Mouse (Mus musculus) spleen, postnatal 4 days (tissue): Measurements from ENCODE around the gene Gstm2.
A peak's percentile ranks its signal among the peaks of the same experiment; 100 is the strongest.
"Not testable (repeated sequence)": the region's sequence is repeated elsewhere in the genome, so short reads cannot be mapped to it uniquely, and the experiment has no call there.

Experiments used
- DNase-seq, 2 experiments: peaks; one replicate each; pipeline ENCODE4 v3.0.0; 2022; ENCODE audit warnings: low spot score in 2 of 2

Gstm2 gene

GRCm38 (mm10) chr3:107986041-107986562, at the start of gene Gstm2:
Gene Gstm2 (minus strand): TSS chr3:107986453.
- no peak for DNase-seq

- no peak for DNase-seq
Measured at GRCm38 (mm10) chr3:108033156-108033555, 46.9 kb upstream of the Gstm2 start.

DNA sequence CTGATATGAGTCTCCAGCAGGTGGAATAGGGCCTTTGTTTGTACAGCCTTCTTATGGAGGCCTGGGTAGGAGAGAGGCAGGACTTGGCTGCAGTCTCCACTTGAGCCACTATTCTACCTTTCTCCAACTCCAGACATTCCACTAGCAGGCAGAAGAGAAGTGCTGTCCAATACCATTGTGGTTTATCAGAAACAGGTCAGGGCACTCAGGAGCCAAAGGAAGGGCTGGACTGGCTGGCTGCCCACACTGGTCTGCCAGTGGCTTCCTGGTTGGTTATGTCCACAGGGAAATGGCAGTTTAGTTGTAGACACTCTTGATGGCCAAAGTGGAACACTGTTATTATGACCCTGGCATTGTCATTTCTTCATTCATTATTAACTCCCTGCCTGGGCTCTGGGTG, 45.9 kb upstream of the Gstm2 start:
- DNase-seq, result no peak

DNA sequence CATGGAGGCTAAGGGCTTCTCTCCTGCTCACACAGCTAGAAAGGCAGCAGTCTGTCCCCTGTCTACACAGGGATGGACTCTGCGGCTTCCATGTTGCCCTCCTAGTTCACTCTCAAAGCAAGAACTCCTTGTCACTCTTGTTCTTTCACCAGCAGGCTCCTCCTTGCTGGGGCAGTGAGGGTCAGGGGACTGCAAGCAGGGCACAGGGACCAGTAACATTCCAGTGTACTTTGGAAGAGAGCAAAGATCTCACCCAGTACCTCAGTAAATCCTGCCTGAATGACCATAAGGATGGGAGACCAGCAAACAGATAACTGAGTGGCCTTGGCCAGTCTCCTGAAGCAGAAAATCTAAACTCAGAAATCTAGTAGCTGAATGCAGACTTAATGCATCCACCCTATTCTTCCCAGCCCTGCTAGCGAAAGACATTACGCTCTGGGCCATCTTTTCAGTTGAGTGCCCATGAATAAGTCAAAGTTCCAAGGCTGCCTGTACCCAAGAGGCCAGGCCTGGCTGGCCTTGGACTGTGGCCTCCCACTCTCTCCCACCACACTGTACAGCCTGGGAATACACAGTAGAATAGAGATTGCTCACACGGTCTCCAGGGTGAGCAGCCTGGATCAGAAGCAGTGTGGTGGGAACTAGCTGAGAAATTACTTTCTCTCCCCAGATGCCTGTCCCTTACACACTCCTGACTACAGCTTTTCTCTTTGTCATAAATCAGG, 42.5 kb upstream of the Gstm2 start:
- no peak for DNase-seq

- DNase-seq, result no peak
Measured at GRCm38 (mm10) chr3:108026597-108026996, 40.3 kb upstream of the Gstm2 start.

- DNase-seq, result no peak
Measured at GRCm38 (mm10) chr3:108026049-108026448, 39.8 kb upstream of the Gstm2 start.

GRCm38 (mm10) chr3:108025318-108025717, 39.1 kb upstream of the Gstm2 start:
- DNase-seq, result no peak

GRCm38 (mm10) chr3:108022650-108023049, 36.4 kb upstream of the Gstm2 start:
- no peak for DNase-seq

DNA sequence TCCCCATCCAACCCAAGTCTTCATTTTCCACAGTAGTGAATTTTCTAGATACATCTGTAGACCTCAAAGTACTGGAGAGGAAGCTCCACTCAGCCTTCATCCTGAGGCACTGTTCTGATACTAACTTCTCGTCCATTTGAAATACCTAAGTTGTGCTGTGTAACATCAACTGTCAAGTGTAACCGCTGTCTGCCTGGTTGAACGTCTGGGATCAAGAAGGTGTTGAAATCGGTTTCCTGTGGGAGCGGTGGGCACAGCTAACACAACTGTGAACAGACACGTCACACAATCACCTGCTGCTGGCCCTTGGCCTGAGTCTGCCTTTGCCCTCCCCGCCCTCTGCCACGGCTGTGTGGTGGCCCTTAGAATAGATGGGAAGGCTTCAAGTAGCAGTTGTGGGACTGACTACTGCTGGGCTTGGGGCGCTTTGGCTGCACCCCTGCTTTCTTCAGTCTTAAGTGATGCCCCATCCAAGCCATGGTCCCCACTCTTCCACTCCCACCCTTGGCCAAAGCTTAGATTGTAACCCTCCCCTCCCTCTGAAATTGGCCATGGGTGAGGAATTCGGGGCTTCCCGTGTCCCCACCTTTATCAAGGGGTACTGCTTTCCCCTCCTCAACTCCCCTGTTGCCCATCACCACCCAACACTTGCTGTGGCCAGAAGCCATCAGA, 34.2 kb upstream of the Gstm2 start:
- not testable (repeated sequence) for DNase-seq

GRCm38 (mm10) chr3:108019226-108019625, 33.0 kb upstream of the Gstm2 start:
- not testable (repeated sequence) for DNase-seq

- DNase-seq, result no peak
Measured at GRCm38 (mm10) chr3:108018190-108018820, 32.1 kb upstream of the Gstm2 start.

GRCm38 (mm10) chr3:108017473-108018189, 31.4 kb upstream of the Gstm2 start, which contains the start of gene Gstm1:
Gene Gstm1 (minus strand): TSS chr3:108017973.
- peak; percentile 72 to 80 for DNase-seq

DNA sequence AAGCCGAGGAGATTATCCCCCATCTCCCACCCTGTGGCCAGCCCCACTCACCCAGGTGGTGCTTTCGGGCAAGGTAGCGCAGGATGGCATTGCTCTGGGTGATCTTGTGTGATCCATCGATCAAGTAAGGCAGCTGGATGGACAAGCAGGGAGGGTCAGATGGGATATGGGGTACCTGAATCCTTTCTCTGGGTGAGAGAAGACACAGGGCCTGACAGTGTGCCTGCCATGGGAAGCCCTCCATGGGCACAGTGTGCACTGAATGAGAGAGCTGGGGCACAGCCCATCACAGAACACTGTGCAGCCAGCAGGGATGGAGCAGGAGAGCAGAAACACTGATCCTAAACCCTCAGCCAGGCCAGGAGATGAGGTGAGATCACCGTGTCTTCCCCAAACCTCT, 30.2 kb upstream of the Gstm2 start:
- not testable (repeated sequence) for DNase-seq

DNA sequence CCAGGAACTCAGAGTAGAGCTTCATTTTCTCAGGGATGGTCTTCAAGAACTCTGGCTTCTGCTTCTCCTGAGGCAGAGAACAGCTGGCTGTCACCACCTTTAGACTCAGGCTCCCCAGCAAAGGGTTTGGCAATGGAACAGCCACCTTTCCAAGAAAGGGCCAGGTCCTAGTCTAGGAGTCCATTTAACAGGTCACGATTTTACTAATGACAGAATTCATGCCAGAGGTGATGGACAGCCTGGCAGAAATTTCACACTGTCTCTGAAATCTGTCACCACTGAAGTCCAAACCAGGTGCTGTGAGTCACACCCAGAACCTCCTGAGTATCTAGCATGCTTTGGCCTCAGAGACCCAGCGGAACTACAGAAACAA, 28.7 kb upstream of the Gstm2 start:
- no peak for DNase-seq

- DNase-seq, result no peak
Measured at GRCm38 (mm10) chr3:108014098-108014973, 28.1 kb upstream of the Gstm2 start.

DNA sequence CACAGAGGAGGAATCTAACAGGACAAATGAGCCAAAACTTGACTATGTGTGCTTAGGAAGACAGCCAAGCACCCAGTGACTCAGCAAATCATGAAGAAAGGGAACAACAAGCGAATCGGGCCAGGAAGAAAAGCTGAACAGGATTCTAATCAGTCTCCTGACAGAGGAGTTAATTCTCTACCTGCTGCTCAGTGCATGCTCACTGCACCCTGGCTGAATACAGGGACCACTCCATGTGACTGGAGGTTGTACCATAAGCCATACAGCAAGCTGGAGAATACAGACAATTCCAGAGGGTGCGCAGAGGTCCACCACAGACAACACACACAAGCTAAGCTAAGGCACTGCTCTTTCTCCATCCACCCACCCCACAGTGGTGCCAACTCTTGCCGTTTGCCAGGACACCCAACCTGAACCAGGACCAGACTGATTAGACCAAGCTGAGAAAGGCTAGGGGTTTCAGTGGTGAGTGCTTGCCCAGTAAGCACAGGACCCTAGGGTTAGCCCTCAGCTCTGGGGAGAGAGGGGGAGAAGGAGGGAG, 27.1 kb upstream of the Gstm2 start:
- DNase-seq, result no peak

- no peak for DNase-seq
Measured at GRCm38 (mm10) chr3:108011558-108011957, 25.3 kb upstream of the Gstm2 start.

- no peak for DNase-seq
Measured at GRCm38 (mm10) chr3:108010286-108010685, 24.0 kb upstream of the Gstm2 start.

DNA sequence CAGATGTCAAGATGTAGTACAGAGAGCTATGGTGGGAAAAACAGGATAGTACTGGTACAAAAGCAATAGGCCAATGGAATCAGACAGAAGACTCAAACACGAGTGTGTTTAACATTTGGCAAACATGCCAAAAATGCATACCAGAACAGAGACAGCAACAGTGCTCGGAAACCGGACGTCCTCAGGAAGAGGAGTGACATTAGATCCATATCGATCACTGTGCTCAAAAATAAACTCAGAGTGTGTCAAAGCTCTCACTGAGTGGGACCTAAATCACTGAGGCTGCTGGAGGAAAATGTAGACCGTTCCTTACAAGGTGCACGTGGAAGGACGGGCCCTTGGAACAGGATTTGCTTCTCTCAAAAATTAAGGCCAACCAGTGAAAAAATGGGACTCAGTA, 15.8 kb upstream of the Gstm2 start:
- DNase-seq, result no peak

DNA sequence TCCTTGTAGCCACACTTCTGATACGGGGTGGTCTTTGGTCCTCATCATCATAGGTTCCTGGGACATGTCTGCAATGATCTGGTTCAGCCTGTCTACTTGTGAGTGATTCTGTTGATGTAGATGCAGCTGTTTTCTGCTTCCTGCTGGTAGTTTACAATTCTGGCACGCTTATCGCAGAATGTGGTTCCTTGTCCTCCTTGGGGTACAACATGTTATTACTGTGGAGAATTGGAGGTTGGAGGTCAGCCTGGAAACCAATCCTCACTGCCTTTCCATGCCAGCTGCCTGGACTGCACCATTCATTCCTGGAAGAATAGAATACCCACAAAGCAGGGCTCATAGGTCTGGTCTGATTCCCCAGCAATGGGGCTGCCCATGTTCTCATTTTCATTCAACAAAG, 13.2 kb upstream of the Gstm2 start:
- DNase-seq, result no peak

- DNase-seq, result no peak
Measured at GRCm38 (mm10) chr3:107998591-107998990, 12.3 kb upstream of the Gstm2 start.
